Mouse (Mus musculus) cerebellum, postnatal 10 days (tissue): ENCODE data around the gene Pgap1.
A peak's percentile ranks its signal among the peaks of the same experiment; 100 is the strongest.

Experiments
- DNase-seq, 2 experiments: peaks; one replicate each; pipeline ENCODE4 v3.0.0; 2021; ENCODE audit warnings: mixed read lengths in 2 of 2

Pgap1 gene

GRCm38 (mm10) chr1:54557301-54558229 lies at the start of gene Pgap1:
Gene Pgap1 (minus strand): TSS chr1:54557684.
- peak; percentile 96 to 98 for DNase-seq

GRCm38 (mm10) chr1:54606936-54607335 lies 49.5 kb upstream of the Pgap1 start:
- no peak for DNase-seq

DNA sequence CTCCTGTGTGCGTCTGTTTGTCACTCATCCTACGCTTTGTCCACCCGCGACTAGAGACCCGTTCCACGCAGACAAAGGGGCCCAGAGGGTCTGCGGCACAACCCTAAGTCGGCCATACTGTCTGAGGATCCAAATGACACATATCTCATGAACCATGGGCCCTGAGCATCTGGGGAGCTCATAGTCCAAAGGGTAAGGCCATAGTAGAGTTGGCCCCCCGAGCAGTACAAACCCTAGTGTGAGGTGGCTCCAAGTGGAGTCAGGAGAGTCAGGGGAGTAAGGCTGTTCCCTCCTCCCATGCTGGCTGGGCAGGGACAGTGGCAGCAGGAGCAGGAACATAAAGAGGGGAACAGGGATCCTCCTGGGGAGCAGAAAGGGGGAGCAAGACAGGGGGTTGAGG lies 44.2 kb upstream of the Pgap1 start:
- no peak for DNase-seq

DNA sequence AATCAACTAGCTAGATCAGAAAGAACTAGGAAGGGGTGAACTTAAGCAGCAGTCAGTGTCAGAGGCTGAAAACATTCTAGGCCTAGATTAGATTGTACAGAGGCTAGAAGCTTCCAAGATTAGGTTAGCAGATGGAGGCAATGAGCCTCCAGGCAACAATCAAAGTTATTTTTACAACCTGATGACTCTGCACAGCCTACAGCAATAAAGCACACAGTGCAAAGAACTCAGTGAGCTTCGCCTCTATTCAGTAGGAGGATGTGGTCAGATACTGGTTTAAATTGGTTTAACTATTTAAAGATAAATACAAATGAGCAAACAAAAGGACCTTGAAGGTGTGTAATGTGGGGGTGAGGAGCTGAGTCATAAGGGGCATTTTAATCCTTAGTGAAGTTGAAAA lies 42.8 kb upstream of the Pgap1 start:
- DNase-seq = no peak

GRCm38 (mm10) chr1:54597594-54598217 lies 40.2 kb upstream of the Pgap1 start:
- no peak for DNase-seq

GRCm38 (mm10) chr1:54596151-54596550 lies 38.7 kb upstream of the Pgap1 start:
- no peak for DNase-seq

DNA sequence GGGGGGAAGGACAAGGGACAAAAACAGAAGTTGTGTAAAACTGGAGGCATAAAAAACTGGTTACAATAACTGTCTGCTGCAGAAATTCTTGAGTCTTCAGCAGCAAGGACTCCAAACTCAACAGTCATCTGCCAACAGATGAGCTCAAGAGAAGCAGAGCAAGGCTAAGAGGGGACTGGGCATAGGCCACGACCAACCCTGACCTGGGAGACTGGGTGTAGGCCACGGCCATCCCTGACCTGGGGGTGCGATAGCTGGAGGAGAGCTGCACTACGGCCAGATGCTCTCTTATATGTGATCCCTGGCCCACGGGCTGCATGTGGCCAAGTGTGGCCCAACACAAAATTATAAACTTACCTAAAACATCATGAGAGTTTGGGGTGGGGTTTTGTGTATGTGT lies 29.6 kb upstream of the Pgap1 start:
- no peak for DNase-seq

DNA sequence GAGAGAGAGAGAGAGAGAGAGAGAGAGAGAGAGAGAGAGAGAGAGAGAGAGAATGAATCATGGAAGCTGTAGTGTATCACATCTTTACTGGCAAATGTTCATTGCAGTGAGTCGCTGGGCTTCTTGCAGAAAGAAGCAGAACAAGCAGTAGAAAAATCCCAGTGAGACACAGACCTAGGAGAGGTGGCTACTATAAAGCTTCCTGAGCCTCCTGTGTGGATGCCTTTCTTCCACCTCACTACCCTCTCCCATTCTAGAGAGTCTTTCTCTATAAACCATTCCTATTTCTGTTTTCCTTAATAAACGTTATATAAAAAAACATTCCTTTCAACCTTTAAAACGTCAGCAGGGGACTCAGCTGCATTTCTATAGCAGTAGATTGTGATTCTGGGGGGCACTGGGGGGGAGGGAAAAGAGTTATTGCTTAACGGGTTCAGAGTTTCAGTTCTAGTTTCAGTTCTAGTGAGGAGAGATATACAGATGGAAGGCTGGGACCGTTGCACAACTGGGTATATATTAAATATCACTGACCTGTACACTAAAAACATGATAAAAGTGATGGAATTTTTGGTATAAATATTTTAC lies 28.6 kb upstream of the Pgap1 start:
- no peak for DNase-seq

DNA sequence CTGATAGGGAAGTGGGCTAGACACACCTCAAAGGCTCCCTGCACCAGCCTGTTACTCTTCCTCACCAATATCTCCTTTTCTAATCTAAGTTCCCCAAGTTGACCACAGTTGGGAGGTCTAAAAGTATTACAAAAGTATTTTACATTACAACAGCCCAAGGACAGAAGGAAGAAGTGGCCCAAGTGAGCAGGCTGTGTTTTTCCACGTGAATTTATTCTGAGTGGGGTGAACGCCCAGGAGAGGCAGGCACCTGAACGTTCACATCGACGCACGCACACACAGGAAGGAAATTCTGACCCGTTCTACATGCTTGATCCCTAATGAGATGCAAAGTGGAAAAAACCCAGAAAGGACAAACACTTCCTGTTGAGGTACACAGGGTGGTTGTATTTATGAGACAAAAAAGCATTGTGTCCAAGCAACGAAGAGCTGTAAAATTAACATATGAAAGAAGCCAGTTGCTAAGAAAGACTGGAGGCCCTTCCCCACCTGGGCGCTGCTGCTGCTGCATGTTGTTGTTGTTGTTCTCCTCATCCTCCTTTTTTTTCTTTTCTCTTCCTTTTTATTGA lies 27.9 kb upstream of the Pgap1 start:
- DNase-seq = no peak

DNA sequence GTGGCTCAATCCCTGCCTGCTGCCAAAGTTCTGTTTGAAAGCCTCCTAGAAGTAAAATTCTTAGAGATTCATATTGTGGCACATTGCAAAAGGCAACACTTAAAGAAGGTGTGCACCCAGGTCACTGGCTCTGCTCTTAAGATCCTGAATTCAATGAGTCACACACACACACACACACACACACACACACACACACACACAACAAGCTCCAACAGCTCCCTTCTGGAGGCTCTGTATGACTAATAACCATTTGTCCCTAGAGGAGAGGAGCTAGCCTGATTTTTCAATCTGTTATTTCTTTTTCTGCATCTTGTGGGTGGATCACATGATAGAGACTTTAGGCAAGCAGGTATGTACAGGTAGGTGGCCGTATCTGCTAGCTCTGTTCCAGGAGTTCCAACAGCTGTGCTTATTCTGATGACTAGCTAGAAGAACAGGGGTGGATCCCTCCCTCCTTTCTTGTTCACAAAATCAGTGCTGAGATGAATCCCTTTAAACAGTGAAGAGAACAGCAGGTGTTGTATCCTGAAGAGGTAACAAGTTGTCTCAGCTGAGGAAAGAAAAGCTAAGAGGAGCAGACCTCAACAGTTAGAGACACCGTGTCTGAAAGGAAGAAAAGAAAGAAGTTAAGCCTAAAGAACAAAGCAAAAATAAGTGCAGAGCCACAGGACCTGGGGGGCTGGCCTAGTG lies 27.2 kb upstream of the Pgap1 start:
- no peak for DNase-seq

DNA sequence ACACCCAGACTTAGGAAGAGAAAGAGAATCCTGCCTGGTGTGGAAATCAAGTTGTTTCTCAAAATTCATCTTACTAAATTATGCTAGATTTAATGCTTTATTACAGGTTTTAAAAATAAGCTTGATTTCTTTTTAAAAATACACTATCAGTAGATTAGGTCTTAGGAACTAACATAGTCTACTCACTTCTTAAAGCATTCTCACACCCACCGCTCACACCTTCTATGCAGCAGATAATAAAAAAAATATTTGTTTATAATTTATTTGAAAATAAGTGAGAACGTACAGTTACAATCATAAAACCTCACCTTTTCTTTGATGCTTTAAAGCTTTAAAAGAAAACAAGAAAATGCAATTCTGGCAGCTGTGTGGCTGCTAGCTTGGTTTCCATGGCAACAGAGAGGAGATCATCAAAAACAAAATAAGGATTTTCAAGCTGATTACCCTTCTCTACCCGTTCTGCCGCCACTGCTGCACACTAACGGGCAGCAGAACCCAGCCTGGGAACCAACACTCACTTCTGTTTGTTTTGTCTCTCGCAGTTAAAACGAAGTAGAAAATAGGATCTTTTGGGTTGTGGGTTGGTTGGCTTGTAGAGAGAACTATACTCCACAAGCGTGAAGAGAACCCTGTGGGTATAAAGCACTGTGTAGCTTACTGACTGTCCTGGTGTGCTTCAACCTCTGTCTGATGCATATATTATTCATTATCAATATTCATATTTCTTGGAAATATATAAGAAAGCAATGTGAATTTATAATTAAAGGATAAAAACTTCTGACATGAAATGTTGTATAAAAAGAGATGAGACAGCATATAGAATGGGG lies 21.1 kb upstream of the Pgap1 start:
- peak; percentile 22 to 39 for DNase-seq

DNA sequence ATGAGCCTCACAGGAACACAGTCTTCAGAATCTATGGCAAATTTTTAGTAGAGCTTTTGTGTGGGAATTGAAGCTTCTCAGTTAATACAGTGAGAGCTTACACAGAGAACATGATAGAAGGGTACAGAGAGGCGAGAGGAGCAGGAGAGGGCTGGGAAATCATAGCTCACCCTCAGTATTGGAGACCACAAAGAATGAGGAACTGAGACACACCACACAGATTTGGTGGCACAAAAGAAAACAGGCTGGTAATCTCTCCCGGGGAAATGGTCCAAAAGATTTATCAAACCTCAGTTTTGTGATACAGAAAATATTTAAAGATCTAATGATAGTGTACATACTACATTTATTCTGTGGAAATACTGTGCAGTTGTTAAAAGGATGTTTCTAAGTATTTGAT lies 11.6 kb upstream of the Pgap1 start:
- no peak for DNase-seq

DNA sequence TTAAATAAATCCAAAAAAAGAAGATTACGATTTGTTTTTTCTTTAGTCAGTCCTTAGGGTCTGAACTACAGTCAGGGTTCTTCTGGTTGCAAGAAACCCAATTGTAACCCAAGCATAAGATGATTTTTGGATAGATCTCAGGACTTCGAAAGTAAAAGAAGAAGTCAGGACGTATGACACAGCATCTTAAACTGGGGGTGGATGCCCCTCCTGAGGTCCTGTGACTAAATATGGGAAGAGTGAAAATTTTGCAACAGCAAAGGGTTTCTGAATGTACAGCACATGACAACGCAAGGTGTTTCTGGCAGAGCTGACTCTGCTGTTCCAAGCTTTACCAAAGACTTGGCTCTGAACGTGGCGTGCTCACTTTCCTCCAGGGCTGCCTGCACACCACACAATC lies 6.4 kb upstream of the Pgap1 start:
- no peak for DNase-seq

GRCm38 (mm10) chr1:54556586-54557221 lies 780 bp downstream of the Pgap1 start:
- DNase-seq = peak; percentile 33 to 45

DNA sequence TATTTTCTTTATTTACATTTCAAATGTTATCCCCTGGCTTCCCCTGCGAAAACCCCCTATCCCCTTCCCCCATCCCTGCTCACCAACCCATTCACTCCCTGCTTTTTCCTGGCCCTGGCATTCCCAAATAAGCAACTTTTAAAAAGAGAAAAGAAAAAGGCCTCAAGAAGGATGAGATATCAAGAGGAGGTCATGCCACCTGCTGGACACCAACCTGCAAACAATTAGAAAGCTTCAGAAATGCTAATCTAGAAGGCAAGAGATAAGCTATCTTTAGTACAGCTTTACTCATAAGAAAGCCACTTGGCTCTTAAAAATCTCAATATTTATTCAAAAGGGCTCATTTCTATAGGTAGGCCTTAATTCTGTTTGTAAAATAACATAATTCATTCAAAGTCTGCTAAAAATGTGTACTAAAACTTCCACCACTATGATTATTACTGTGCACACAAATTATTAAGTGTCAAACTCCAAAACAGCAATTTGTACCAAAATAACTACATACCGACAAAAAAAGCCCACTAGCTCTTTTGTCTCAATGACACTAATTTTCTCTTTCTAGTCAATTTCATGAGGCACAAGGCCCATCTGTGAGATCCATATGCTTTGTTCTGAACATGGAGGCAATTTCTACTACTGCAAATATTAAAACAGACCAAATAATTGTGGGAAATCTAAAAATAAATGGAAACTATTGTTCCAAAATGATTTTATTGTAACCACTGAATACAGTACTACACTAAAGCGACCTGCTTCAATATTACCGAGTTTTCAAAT lies 1.9 kb downstream of the Pgap1 start:
- peak; percentile 19 for DNase-seq

DNA sequence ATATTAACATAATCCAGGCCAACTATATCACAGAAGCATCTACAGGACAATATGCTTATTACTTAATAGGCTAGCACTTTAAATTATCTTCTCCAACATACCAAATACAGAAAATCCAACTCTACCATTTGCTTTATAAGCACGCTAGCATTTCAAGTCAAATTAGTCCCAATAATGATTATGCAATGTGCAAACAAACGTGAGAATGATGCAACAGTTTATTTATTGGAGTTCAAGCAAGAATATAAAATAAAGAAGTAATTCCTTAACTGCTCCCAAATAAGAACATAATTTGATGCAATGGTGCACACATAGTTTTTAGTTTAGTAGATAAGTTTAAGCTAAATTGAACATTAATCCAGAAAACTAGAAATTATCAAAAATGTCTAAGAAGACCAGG lies 4.9 kb downstream of the Pgap1 start:
- no peak for DNase-seq

- DNase-seq = no peak
These were observed 12.3 kb downstream of the Pgap1 start for GRCm38 (mm10) chr1:54545200-54545599.

DNA sequence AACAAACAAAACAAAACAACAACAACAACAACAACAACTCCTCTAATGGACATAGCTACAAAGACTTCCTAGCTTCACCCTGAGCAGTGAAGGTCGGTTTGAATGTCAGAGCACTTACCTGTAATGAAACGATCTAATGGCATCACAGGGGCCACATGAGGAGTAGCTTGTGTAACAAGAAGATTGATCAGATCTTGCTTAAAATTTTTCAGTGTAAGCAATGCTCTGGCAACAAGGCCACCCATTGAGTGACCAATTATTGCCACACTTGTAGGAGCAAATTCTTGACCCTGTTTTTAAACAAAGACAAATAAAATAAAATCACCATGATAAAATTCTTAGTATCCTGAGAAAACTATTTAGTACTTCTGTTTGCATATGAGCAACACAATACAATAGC lies 14.6 kb downstream of the Pgap1 start:
- no peak for DNase-seq

DNA sequence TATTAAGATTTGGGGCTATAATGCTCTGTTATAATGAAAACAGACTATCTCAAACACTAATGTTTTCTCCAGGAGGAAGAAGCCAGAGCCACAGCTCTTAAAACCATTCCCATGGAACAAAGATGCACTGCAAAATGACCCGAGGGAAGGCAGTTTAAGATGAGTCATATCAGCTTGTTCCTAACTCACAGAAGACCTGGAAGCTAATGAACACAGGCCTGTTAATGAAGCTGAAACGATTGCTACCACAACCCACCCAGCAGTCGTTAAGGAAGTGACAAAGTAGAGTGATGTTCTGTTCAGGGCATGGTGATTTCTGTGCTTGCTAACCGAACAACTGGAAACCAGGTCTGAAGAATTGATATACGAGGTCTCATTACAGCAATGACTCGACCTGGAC lies 26.3 kb downstream of the Pgap1 start:
- DNase-seq = no peak

DNA sequence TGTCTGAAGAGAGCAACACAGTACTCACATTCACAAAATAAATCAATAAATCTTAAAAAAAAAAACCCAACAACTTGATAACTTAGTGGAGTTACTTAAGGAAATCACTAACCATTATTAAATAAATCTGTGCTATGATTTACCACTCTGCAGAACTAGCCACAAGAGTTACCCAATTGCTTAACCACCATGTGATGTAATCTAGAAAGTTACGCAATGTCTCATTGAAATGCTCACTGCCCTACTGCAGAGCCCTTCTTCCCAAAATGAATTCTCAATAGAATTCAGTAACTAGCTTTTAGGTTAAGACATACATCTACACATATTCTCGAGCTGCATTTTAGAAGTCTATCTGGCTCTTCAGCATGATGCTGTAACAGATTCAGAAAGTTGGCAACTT lies 33.8 kb downstream of the Pgap1 start:
- no peak for DNase-seq
